Comparison of ENCODE assay signal across 17 mouse cellular contexts in the genomic region with DNA sequence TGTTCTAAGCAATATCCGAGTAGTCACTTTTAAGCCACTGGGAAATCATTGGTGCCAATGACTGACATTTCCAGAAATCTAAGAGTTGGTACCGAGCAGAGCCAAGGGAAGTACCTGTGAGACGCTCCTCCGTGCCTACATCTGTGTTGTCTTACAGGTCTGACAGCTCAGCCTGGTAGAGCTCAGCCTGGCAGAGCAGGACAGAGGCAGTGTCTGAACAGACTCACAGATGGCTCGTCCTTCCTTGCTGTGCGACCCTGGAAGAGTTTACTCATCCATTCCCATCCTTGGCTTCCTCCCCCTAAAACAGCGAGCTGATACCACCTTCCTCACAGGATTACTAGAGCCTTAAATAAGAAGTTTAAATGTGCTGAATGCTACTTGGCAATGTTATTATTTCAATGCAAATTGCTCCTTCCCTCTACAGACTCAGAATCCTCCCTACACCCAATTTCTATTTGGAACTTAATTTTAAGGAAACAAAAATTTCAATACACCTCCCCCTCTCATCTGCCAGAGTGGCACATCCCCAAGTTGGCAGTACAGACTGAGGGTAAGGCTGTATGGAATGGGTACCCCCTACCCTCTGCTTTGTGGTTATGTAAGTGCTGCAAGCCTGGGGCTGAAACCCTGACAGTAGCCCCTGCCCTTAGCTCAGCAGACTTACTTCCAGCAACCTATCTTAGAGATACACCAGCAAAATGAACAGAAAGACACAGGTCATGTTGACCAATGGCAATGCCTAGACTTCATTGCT.
DNase-seq lines count a peak whose midpoint lies in the region; TF ChIP-seq lines count a peak whose summit lies in the region.
"Had no signal": no experiment of that assay in that cellular context is flagged by ENCODE, and none has a peak within 500 bp of the region (broad histone marks: within the 10 kb centered on the region; RNA-seq: fewer than 3 reads in every experiment).

No protein-coding gene starts in this region.

- TF ChIP-seq CTCF in brain, embryonic 14.5 days (IDR thresholded peaks at IDR 0.05; ENCODE audit: borderline replicate concordance, extremely low read depth, insufficient read depth, insufficient read length): no peak

- peak; percentile 84 to 89 for DNase-seq in cerebellum, postnatal 10 days
- DNase-seq in cerebellum, postnatal 36 days: no peak
- DNase-seq in heart, adult 11 months: peak; percentile 81
- DNase-seq in heart, adult 8-10 months (ENCODE audit: low spot score): no peak
- DNase-seq in left cerebral cortex, postnatal 4 days: peak; percentile 68
- no peak for DNase-seq in left cerebral cortex, postnatal 10 days (ENCODE audit: extremely low spot score in 1 of 2, low spot score in 2 of 2)
- DNase-seq in brain, embryonic 14.5 days (ENCODE audit: low read depth): peak; percentile 9
- DNase-seq: cerebellum, adult 11-12 months; embryo, embryonic 11 days; gastrocnemius, postnatal 10 days; kidney, adult 11 months; kidney, postnatal 14 days; liver; lung, adult 2 months; lung, postnatal 14 days; midbrain, embryonic 14.5 days; right cerebral cortex, postnatal 4 days had no signal

- TF ChIP-seq POLR2A in brain, embryonic 14.5 days (IDR thresholded peaks at IDR 0.05; ENCODE audit: borderline replicate concordance, extremely low read depth, insufficient read depth, insufficient read length, poor library complexity, severe bottlenecking): no peak

- intact Hi-C loops in left cerebral cortex, postnatal 4 days (cut with DNase I): no loop called here
- intact Hi-C loops in left cerebral cortex, postnatal 10 days (cut with DNase I): no loop called here

Comparison
In these comparisons a context has a peak if more than half of its experiments do, and no peak if none do; other contexts are left out.
1. DNase-seq: peak in cerebellum, postnatal 10 days (2 of 2), heart, adult 11 months (single experiment), left cerebral cortex, postnatal 4 days (single experiment) and brain, embryonic 14.5 days (single experiment); none in cerebellum, postnatal 36 days (0 of 2), heart, adult 8-10 months (single experiment) and left cerebral cortex, postnatal 10 days (0 of 2).